Mouse (Mus musculus): ENCODE measurements around the gene Kdm6a. TPM values are rescaled to one million over a fixed set of nuclear protein-coding genes. Genes with fewer than 3 reads are reported as not detected.
A peak's percentile ranks its signal among the peaks of the same experiment; 100 is the strongest.

The Kdm6a gene
- total and polyA plus RNA-seq, 3 experiments = 19.6 to 20.1 TPM; not detected in 1

DNA sequence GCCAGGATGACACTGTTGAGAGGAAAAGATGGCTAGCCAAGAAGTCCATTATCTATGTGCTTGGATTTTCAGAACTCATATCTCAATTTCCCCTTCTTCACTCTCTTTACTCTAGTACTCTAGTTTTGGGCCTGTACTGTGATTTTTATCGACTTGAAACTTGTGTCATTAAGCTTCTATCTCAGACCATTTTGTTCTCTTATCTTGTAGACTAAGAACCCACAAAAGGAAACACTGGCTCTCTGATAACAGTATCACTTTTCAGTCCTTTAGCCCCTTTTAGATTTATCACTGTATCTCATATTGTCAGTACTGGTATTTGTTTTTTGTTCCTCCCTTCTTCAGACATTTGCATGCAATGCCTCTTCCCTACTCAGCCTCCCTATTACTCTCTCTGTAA is 17.1 kb downstream of the Kdm6a start:
- Histone ChIP-seq H3K4me3 (ENCODE audit: control insufficient read depth in 1 of 2, insufficient read depth in 1 of 2, low read depth in 2 of 2, low read length in 2 of 2) (no peak overlapping the region), H3K79me2 (ENCODE audit: control insufficient read depth, insufficient read depth, low read length, poor library complexity) (peaks cover 36% of the 10 kb centered on the region), H3K4me1 (ENCODE audit: control insufficient read depth in 1 of 2, insufficient read depth in 2 of 2, low read length in 2 of 2) (peaks cover 11 to 31% of the 10 kb centered on the region in 2 experiments), H3K27me3 (ENCODE audit: control insufficient read depth in 1 of 2, insufficient read depth in 2 of 2, low read length in 2 of 2) (no peaks in the 10 kb centered on the region), H3K36me3 (ENCODE audit: control insufficient read depth in 1 of 2, insufficient read depth in 2 of 2, low read length in 2 of 2) (peaks cover 0 to 59% of the 10 kb centered on the region in 2 experiments; a peak in 2 of 4 replicates), H3K27ac (ENCODE audit: control insufficient read depth, low read depth, low read length) (no peak overlapping the region), H3K9me3 (replicated peaks; ENCODE audit: insufficient read depth, low read length) (no peaks in the 10 kb centered on the region), H3K9ac (ENCODE audit: control insufficient read depth, low read depth, low read length, poor library complexity, severe bottlenecking) (no peak overlapping the region)
- TF ChIP-seq POLR2AphosphoS5 (IDR thresholded peaks at IDR 0.05; ENCODE audit: borderline replicate concordance, low read depth, low read length) (no peak), RCOR1 (IDR thresholded peaks at IDR 0.05; ENCODE audit: low read depth, low read length) (peak; percentile 96), RAD21 (IDR thresholded peaks at IDR 0.05; ENCODE audit: low read depth, low read length) (no peak), ETS1 (IDR thresholded peaks at IDR 0.05; ENCODE audit: low read depth, low read length) (peak; percentile 89), POLR2A (IDR thresholded peaks at IDR 0.05; ENCODE audit: control insufficient read depth in 1 of 2, insufficient read depth in 1 of 2, low read depth in 1 of 2, low read length in 2 of 2, poor library complexity in 1 of 2) (no peak), NELFE (IDR thresholded peaks at IDR 0.05; ENCODE audit: low read depth, low read length) (no peak), TAL1 (IDR thresholded peaks at IDR 0.05; ENCODE audit: low read length) (peak; percentile 65), HCFC1 (IDR thresholded peaks at IDR 0.05; ENCODE audit: low read depth, low read length) (no peak), EP300 (IDR thresholded peaks at IDR 0.05; ENCODE audit: low read depth in 1 of 2, low read length in 2 of 2) (peak; percentile 92 to 96), SIN3A (IDR thresholded peaks at IDR 0.05; ENCODE audit: low read length) (peak; percentile 53; the same call in 1 of the 2 replicates), GATA1 (IDR thresholded peaks at IDR 0.05; ENCODE audit: low read depth, low read length) (peak; percentile 98), MAZ (IDR thresholded peaks at IDR 0.05; ENCODE audit: low read depth, low read length) (no peak), BHLHE40 (IDR thresholded peaks at IDR 0.05; ENCODE audit: borderline replicate concordance, low read depth, low read length) (peak; percentile 51; the same call in 1 of the 2 replicates), TCF12 (IDR thresholded peaks at IDR 0.05; ENCODE audit: low read depth, low read length) (peak; percentile 97)
- peak; percentile 63 for DNase-seq (ENCODE audit: low read depth, low spot score)

DNA sequence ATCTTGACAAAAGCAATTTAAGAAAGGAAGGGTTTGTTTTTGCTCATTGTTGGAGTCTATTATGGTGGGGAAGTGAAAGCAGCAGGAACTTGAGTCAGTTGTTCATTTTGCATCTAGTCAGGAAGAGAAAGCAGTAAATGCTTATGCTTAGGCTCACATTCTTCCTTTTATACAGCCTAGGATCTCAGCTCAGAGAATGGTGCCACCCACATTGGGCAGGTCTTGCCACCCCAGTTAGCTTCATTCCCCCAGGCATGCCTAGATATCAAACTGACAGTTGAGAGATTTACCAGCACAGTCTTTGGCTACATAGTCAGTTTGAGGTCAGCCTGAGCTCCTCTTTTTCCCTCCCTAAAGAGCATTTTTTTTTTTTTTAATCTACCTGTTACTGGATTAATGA is 24.8 kb downstream of the Kdm6a start:
- Histone ChIP-seq H3K79me2 (ENCODE audit: control insufficient read depth, insufficient read depth, low read length, poor library complexity) (peaks cover 27% of the 10 kb centered on the region), H3K4me1 (ENCODE audit: control insufficient read depth in 1 of 2, insufficient read depth in 2 of 2, low read length in 2 of 2) (peaks cover 5 to 16% of the 10 kb centered on the region in 2 experiments), H3K9ac (ENCODE audit: control insufficient read depth, low read depth, low read length, poor library complexity, severe bottlenecking) (no peak overlapping the region), H3K4me3 (ENCODE audit: control insufficient read depth in 1 of 2, insufficient read depth in 1 of 2, low read depth in 2 of 2, low read length in 2 of 2) (0 out of 4 replicates have a peak overlapping the region, but pooled peaks of 1 of the 2 experiments have one; percentile 11), H3K36me3 (ENCODE audit: control insufficient read depth in 1 of 2, insufficient read depth in 2 of 2, low read length in 2 of 2) (peaks cover 0 to 40% of the 10 kb centered on the region in 2 experiments; a peak in 2 of 4 replicates), H3K27ac (ENCODE audit: control insufficient read depth, low read depth, low read length) (peak overlapping the region; percentile 39), H3K27me3 (ENCODE audit: control insufficient read depth in 1 of 2, insufficient read depth in 2 of 2, low read length in 2 of 2) (no peaks in the 10 kb centered on the region), H3K9me3 (replicated peaks; ENCODE audit: insufficient read depth, low read length) (no peaks in the 10 kb centered on the region)
- TF ChIP-seq USF2 (IDR thresholded peaks at IDR 0.05; ENCODE audit: borderline replicate concordance in 1 of 2, insufficient read depth in 1 of 2, low read depth in 1 of 2, low read length in 2 of 2) (no peak), ETS1 (IDR thresholded peaks at IDR 0.05; ENCODE audit: low read depth, low read length) (no peak), RCOR1 (IDR thresholded peaks at IDR 0.05; ENCODE audit: low read depth, low read length) (no peak), MYC (IDR thresholded peaks at IDR 0.05; ENCODE audit: low read depth, low read length) (no peak), POLR2AphosphoS5 (IDR thresholded peaks at IDR 0.05; ENCODE audit: borderline replicate concordance, low read depth, low read length) (no peak), JUND (IDR thresholded peaks at IDR 0.05; ENCODE audit: low read depth, low read length) (no peak), MAFK (IDR thresholded peaks at IDR 0.05; ENCODE audit: borderline replicate concordance, low read depth, low read length) (no peak), HCFC1 (IDR thresholded peaks at IDR 0.05; ENCODE audit: low read depth, low read length) (no peak), ZNF384 (IDR thresholded peaks at IDR 0.05; ENCODE audit: low read depth, low read length) (peak; percentile 67), NELFE (IDR thresholded peaks at IDR 0.05; ENCODE audit: low read depth, low read length) (no peak), EP300 (IDR thresholded peaks at IDR 0.05; ENCODE audit: low read depth in 1 of 2, low read length in 2 of 2) (peak in 1 of 2 experiments; percentile 26; a peak in 1 of 4 replicates), ELF1 (IDR thresholded peaks at IDR 0.05; ENCODE audit: low read depth, low read length) (no peak), TBP (IDR thresholded peaks at IDR 0.05; ENCODE audit: low read depth, low read length) (no peak), E2F4 (IDR thresholded peaks at IDR 0.05; ENCODE audit: borderline replicate concordance, low read depth, low read length) (no peak), ZMIZ1 (IDR thresholded peaks at IDR 0.05; ENCODE audit: low read depth, low read length) (no peak), MYB (IDR thresholded peaks at IDR 0.05; ENCODE audit: low read depth, low read length) (0 out of 2 replicates have a peak, but pooled peaks have one; percentile 20), POLR2A (IDR thresholded peaks at IDR 0.05; ENCODE audit: control insufficient read depth in 1 of 2, insufficient read depth in 1 of 2, low read depth in 1 of 2, low read length in 2 of 2, poor library complexity in 1 of 2) (no peak), MEF2A (IDR thresholded peaks at IDR 0.05; ENCODE audit: extremely low read depth, insufficient replicate concordance, low read depth, low read length, poor library complexity, severe bottlenecking) (no peak), CHD1 (IDR thresholded peaks at IDR 0.05; ENCODE audit: low read depth, low read length) (no peak), ZKSCAN1 (IDR thresholded peaks at IDR 0.05; ENCODE audit: low read depth, low read length) (no peak), KAT2A (conservative IDR thresholded peaks at IDR 0.05; ENCODE audit: low read depth, low read length) (no peak), RAD21 (IDR thresholded peaks at IDR 0.05; ENCODE audit: low read depth, low read length) (no peak), GATA1 (IDR thresholded peaks at IDR 0.05; ENCODE audit: low read depth, low read length) (no peak), SIN3A (IDR thresholded peaks at IDR 0.05; ENCODE audit: low read length) (no peak), CHD2 (IDR thresholded peaks at IDR 0.05; ENCODE audit: low read length) (no peak)
- peak; percentile 35 for DNase-seq (ENCODE audit: low read depth, low spot score)

All from MEL (cell line).